Mouse (Mus musculus): ENCODE results near the gene Ildr2. TPM values are rescaled to one million over a fixed set of nuclear protein-coding genes. Genes with fewer than 3 reads are reported as not detected.

Ildr2 gene
- polyA plus RNA-seq, 1 experiment: 0.23 TPM

- Histone ChIP-seq H3K4me3 (ENCODE audit: extremely low read depth, insufficient read depth, insufficient read length) (no peak overlapping the region), H3K36me3 (ENCODE audit: control insufficient read depth, insufficient read depth, low read length) (no peaks in the 10 kb centered on the region), H3K27ac (ENCODE audit: insufficient read depth, low read length) (no peak overlapping the region), H3K4me1 (ENCODE audit: control insufficient read depth, insufficient read depth, insufficient read length) (no peaks in the 10 kb centered on the region), H3K27me3 (ENCODE audit: control insufficient read depth, insufficient read depth, low read length) (no peaks in the 10 kb centered on the region)
- no peak for TF ChIP-seq POLR2A (IDR thresholded peaks at IDR 0.05; ENCODE audit: low read depth, low read length)
- TF ChIP-seq CTCF (IDR thresholded peaks at IDR 0.05; ENCODE audit: extremely low read depth, insufficient read depth, insufficient read length, insufficient replicate concordance): no peak
- no peak for DNase-seq (ENCODE audit: low read depth in 1 of 2, low spot score in 2 of 2)
- WGBS: 84% methylated on average over 9 of the region's 9 CpGs
These were observed 42.4 kb downstream of the Ildr2 start for GRCm38 (mm10) chr1:166296371-166296770.

- Histone ChIP-seq H3K36me3 (ENCODE audit: control insufficient read depth, insufficient read depth, low read length) (no peaks in the 10 kb centered on the region), H3K4me3 (ENCODE audit: extremely low read depth, insufficient read depth, insufficient read length) (no peak overlapping the region), H3K27me3 (ENCODE audit: control insufficient read depth, insufficient read depth, low read length) (no peaks in the 10 kb centered on the region), H3K4me1 (ENCODE audit: control insufficient read depth, insufficient read depth, insufficient read length) (no peaks in the 10 kb centered on the region), H3K27ac (ENCODE audit: insufficient read depth, low read length) (no peak overlapping the region)
- WGBS: 73% methylated on average over 8 of the region's 8 CpGs
- DNase-seq (ENCODE audit: low read depth in 1 of 2, low spot score in 2 of 2): no peak
- TF ChIP-seq CTCF (IDR thresholded peaks at IDR 0.05; ENCODE audit: extremely low read depth, insufficient read depth, insufficient read length, insufficient replicate concordance) (no peak), POLR2A (IDR thresholded peaks at IDR 0.05; ENCODE audit: low read depth, low read length) (no peak)
These were observed 43.0 kb downstream of the Ildr2 start for GRCm38 (mm10) chr1:166296971-166297370.

GRCm38 (mm10) chr1:166297499-166298111 is 43.7 kb downstream of the Ildr2 start:
- H3K27ac ChIP-seq (ENCODE audit: insufficient read depth, low read length): no peak overlapping the region
- DNase-seq (ENCODE audit: low read depth in 1 of 2, low spot score in 2 of 2): no peak
- no peaks in the 10 kb centered on the region for H3K4me1 ChIP-seq (ENCODE audit: control insufficient read depth, insufficient read depth, insufficient read length)
- TF ChIP-seq POLR2A (IDR thresholded peaks at IDR 0.05; ENCODE audit: low read depth, low read length) (no peak), CTCF (IDR thresholded peaks at IDR 0.05; ENCODE audit: extremely low read depth, insufficient read depth, insufficient read length, insufficient replicate concordance) (no peak)
- H3K27me3 ChIP-seq (ENCODE audit: control insufficient read depth, insufficient read depth, low read length): no peaks in the 10 kb centered on the region
- no peaks in the 10 kb centered on the region for H3K36me3 ChIP-seq (ENCODE audit: control insufficient read depth, insufficient read depth, low read length)
- WGBS: 73% methylated on average over 15 of the region's 15 CpGs
- no peak overlapping the region for H3K4me3 ChIP-seq (ENCODE audit: extremely low read depth, insufficient read depth, insufficient read length)

- WGBS: 80% methylated on average over 2 of the region's 2 CpGs
These were observed 44.9 kb downstream of the Ildr2 start for GRCm38 (mm10) chr1:166298884-166299283.

GRCm38 (mm10) chr1:166299821-166300220 is 45.9 kb downstream of the Ildr2 start:
- no peak overlapping the region for H3K4me3 ChIP-seq (ENCODE audit: extremely low read depth, insufficient read depth, insufficient read length)
- H3K27me3 ChIP-seq (ENCODE audit: control insufficient read depth, insufficient read depth, low read length): no peaks in the 10 kb centered on the region
- no peaks in the 10 kb centered on the region for H3K4me1 ChIP-seq (ENCODE audit: control insufficient read depth, insufficient read depth, insufficient read length)
- TF ChIP-seq POLR2A (IDR thresholded peaks at IDR 0.05; ENCODE audit: low read depth, low read length): no peak
- TF ChIP-seq CTCF (IDR thresholded peaks at IDR 0.05; ENCODE audit: extremely low read depth, insufficient read depth, insufficient read length, insufficient replicate concordance): no peak
- no peaks in the 10 kb centered on the region for H3K36me3 ChIP-seq (ENCODE audit: control insufficient read depth, insufficient read depth, low read length)
- no peak overlapping the region for H3K27ac ChIP-seq (ENCODE audit: insufficient read depth, low read length)
- 9% methylated on average over 8 of the region's 8 CpGs for WGBS
- DNase-seq (ENCODE audit: low read depth in 1 of 2, low spot score in 2 of 2): no peak

More at GRCm38 (mm10) chr1:166298884-166299283, 44.9 kb downstream of the Ildr2 start:
- Histone ChIP-seq H3K4me1 (ENCODE audit: control insufficient read depth, insufficient read depth, insufficient read length) (no peaks in the 10 kb centered on the region), H3K27me3 (ENCODE audit: control insufficient read depth, insufficient read depth, low read length) (no peaks in the 10 kb centered on the region), H3K4me3 (ENCODE audit: extremely low read depth, insufficient read depth, insufficient read length) (no peak overlapping the region), H3K27ac (ENCODE audit: insufficient read depth, low read length) (no peak overlapping the region), H3K36me3 (ENCODE audit: control insufficient read depth, insufficient read depth, low read length) (no peaks in the 10 kb centered on the region)
- TF ChIP-seq CTCF (IDR thresholded peaks at IDR 0.05; ENCODE audit: extremely low read depth, insufficient read depth, insufficient read length, insufficient replicate concordance): no peak
- TF ChIP-seq POLR2A (IDR thresholded peaks at IDR 0.05; ENCODE audit: low read depth, low read length): no peak
- DNase-seq (ENCODE audit: low read depth in 1 of 2, low spot score in 2 of 2): no peak

GRCm38 (mm10) chr1:166300526-166300925 is 46.6 kb downstream of the Ildr2 start:
- 77% methylated on average over 3 of the region's 3 CpGs for WGBS
- no peak overlapping the region for H3K4me3 ChIP-seq (ENCODE audit: extremely low read depth, insufficient read depth, insufficient read length)
- DNase-seq (ENCODE audit: low read depth in 1 of 2, low spot score in 2 of 2): no peak
- no peaks in the 10 kb centered on the region for H3K27me3 ChIP-seq (ENCODE audit: control insufficient read depth, insufficient read depth, low read length)
- TF ChIP-seq CTCF (IDR thresholded peaks at IDR 0.05; ENCODE audit: extremely low read depth, insufficient read depth, insufficient read length, insufficient replicate concordance) (no peak), POLR2A (IDR thresholded peaks at IDR 0.05; ENCODE audit: low read depth, low read length) (no peak)
- H3K4me1 ChIP-seq (ENCODE audit: control insufficient read depth, insufficient read depth, insufficient read length): no peaks in the 10 kb centered on the region
- H3K36me3 ChIP-seq (ENCODE audit: control insufficient read depth, insufficient read depth, low read length): no peaks in the 10 kb centered on the region
- H3K27ac ChIP-seq (ENCODE audit: insufficient read depth, low read length): no peak overlapping the region

Data from spleen, adult 2 months (tissue).